Mouse (Mus musculus) ES-Bruce4 (cell line): ENCODE data around the gene Nudt8. TPM values are rescaled to one million over a fixed set of nuclear protein-coding genes. Genes with fewer than 3 reads are reported as not detected.
A peak's percentile ranks its signal among the peaks of the same experiment; 100 is the strongest.
"Not testable (repeated sequence)": the region's sequence is repeated elsewhere in the genome, so short reads cannot be mapped to it uniquely, and the experiment has no call there.

Experiments
- H3K27ac ChIP-seq: 2 replicates; pipeline ENCODE4 v1.5.1; 2012; ENCODE audit warnings: low read length, inconsistent platforms; ENCODE audit not compliant: insufficient read depth
- H3K27me3 ChIP-seq: 2 replicates; pipeline ENCODE4 v1.6.1; 2012; ENCODE audit warnings: mild to moderate bottlenecking, low read length, inconsistent platforms; ENCODE audit not compliant: control insufficient read depth, poor library complexity, insufficient read depth, severe bottlenecking
- H3K36me3 ChIP-seq: 2 replicates; pipeline ENCODE4 v1.6.1; 2012; ENCODE audit warnings: inconsistent platforms, mild to moderate bottlenecking, low read length, moderate library complexity; ENCODE audit not compliant: control insufficient read depth, poor library complexity, insufficient read depth, severe bottlenecking
- H3K4me1 ChIP-seq: one replicate; pipeline ENCODE4 v1.8.1; 2011; ENCODE audit warnings: low read length; ENCODE audit not compliant: control insufficient read depth, insufficient read depth
- H3K4me3 ChIP-seq: 2 replicates; pipeline ENCODE4 v1.5.1; 2011; ENCODE audit warnings: low read depth, mild to moderate bottlenecking, low read length
- H3K9ac ChIP-seq: 2 replicates; pipeline ENCODE4 v1.6.1; 2012; ENCODE audit warnings: low read depth, mild to moderate bottlenecking, inconsistent platforms; ENCODE audit not compliant: poor library complexity, severe bottlenecking
- H3K9me3 ChIP-seq: replicated peaks from 2 replicates; pipeline ENCODE4 v1.6.1; 2012; ENCODE audit warnings: mild to moderate bottlenecking, low read length, inconsistent platforms; ENCODE audit not compliant: control insufficient read depth, poor library complexity, insufficient read depth, severe bottlenecking
- CTCF ChIP-seq: IDR thresholded peaks from one replicate; pipeline ENCODE4 v1.8.1; 2011; ENCODE audit warnings: low read depth, low read length
- EP300 ChIP-seq: IDR thresholded peaks from 2 replicates; pipeline ENCODE4 v1.6.1; 2011; ENCODE audit warnings: low read depth, low read length; ENCODE audit not compliant: insufficient read depth
- POLR2A ChIP-seq: IDR thresholded peaks from one replicate; pipeline ENCODE4 v1.8.1; 2011; ENCODE audit warnings: low read length; ENCODE audit not compliant: insufficient read depth
- polyA plus RNA-seq: library from polyadenylated mRNA; stranded (reverse); fragments of >200 nt; gene quantifications from 2 replicates; pipeline ENCODE4 v1.2.4, GENCODE M21; 2011; ENCODE audit warnings: low read depth; ENCODE audit not compliant: missing spikeins, insufficient read depth, insufficient read length

The Nudt8 gene
- polyA plus RNA-seq, 1 experiment, result 17.3 TPM

GRCm38 (mm10) chr19:4036327-4037045, 36.1 kb downstream of the Nudt8 start:
- no peaks in the 10 kb centered on the region for H3K9me3 ChIP-seq
- no peak overlapping the region for H3K4me3 ChIP-seq
- no peaks in the 10 kb centered on the region for H3K27me3 ChIP-seq
- no peaks in the 10 kb centered on the region for H3K4me1 ChIP-seq
- H3K9ac ChIP-seq, result no peak overlapping the region
- TF ChIP-seq CTCF (no peak), EP300 (no peak), POLR2A (no peak)
- no peaks in the 10 kb centered on the region for H3K36me3 ChIP-seq
- no peak overlapping the region for H3K27ac ChIP-seq

GRCm38 (mm10) chr19:4037154-4037787, 36.9 kb downstream of the Nudt8 start:
- H3K27ac ChIP-seq, H3K36me3 ChIP-seq, H3K4me1 ChIP-seq, H3K9me3 ChIP-seq, H3K27me3 ChIP-seq: not testable (repeated sequence)
- Histone ChIP-seq H3K4me3 (peak overlapping the region; percentile 87), H3K9ac (peak overlapping the region; percentile 68)

GRCm38 (mm10) chr19:4037788-4038232, 37.4 kb downstream of the Nudt8 start, which contains the start of gene Gstp1:
TSS of gene Gstp1 (minus strand) at chr19:4037985.
- Histone ChIP-seq H3K4me1 (no peaks in the 10 kb centered on the region), H3K27me3 (no peaks in the 10 kb centered on the region), H3K36me3 (no peaks in the 10 kb centered on the region), H3K4me3 (peak within 1 kb of the TSS; percentile 87), H3K9ac (peak within 1 kb of the TSS; percentile 68), H3K27ac (no peak within 1 kb of the TSS), H3K9me3 (no peaks in the 10 kb centered on the region)
- TF ChIP-seq POLR2A (peak; percentile 69), EP300 (no peak)

GRCm38 (mm10) chr19:4040941-4041340, 40.6 kb downstream of the Nudt8 start:
- H3K36me3 ChIP-seq, H3K27ac ChIP-seq, H3K9ac ChIP-seq, H3K4me1 ChIP-seq, H3K27me3 ChIP-seq, H3K4me3 ChIP-seq: not testable (repeated sequence)
- H3K9me3 ChIP-seq, result peaks cover 15% of the 10 kb centered on the region

- not testable (repeated sequence) for H3K27me3 ChIP-seq, H3K36me3 ChIP-seq, H3K4me1 ChIP-seq, H3K27ac ChIP-seq
- H3K9ac ChIP-seq, result 0 out of 2 replicates have a peak overlapping the region, but pooled peaks have one; percentile 4
- peak overlapping the region; percentile 63 for H3K4me3 ChIP-seq
- peaks cover 15% of the 10 kb centered on the region for H3K9me3 ChIP-seq
Measured at GRCm38 (mm10) chr19:4041500-4041899, 41.1 kb downstream of the Nudt8 start.

GRCm38 (mm10) chr19:4042124-4042523, 41.7 kb downstream of the Nudt8 start:
- peak overlapping the region; percentile 63 for H3K4me3 ChIP-seq
- H3K4me1 ChIP-seq, result no peaks in the 10 kb centered on the region
- no peak overlapping the region for H3K27ac ChIP-seq
- no peaks in the 10 kb centered on the region for H3K36me3 ChIP-seq
- no peaks in the 10 kb centered on the region for H3K27me3 ChIP-seq
- TF ChIP-seq POLR2A, result peak; percentile 52
- no peak for TF ChIP-seq CTCF
- TF ChIP-seq EP300, result 0 out of 2 replicates have a peak, but pooled peaks have one; percentile 44
- 0 out of 2 replicates have a peak overlapping the region, but pooled peaks have one; percentile 4 for H3K9ac ChIP-seq
- H3K9me3 ChIP-seq, result peaks cover 15% of the 10 kb centered on the region

- H3K36me3 ChIP-seq, H3K27me3 ChIP-seq, H3K27ac ChIP-seq, H3K4me3 ChIP-seq, H3K9ac ChIP-seq, H3K4me1 ChIP-seq: not testable (repeated sequence)
- H3K9me3 ChIP-seq, result peaks cover 15% of the 10 kb centered on the region
Measured at GRCm38 (mm10) chr19:4044109-4044508, 43.7 kb downstream of the Nudt8 start.
